Mouse (Mus musculus) cerebellum, adult 2 months (tissue): ENCODE measurements around the gene Olfr1406. TPM values are rescaled to one million over a fixed set of nuclear protein-coding genes. Genes with fewer than 3 reads are reported as not detected.

Experiments used
- DNase-seq, 2 experiments: peaks; one replicate each; pipeline ENCODE4 v3.0.0; 2021
- H3K27ac ChIP-seq: fragments of 200-500 bp; 2 replicates; pipeline ENCODE4 v1.5.1; 2012; ENCODE audit warnings: low read length, control low read depth, inconsistent platforms; ENCODE audit not compliant: insufficient read depth
- H3K27me3 ChIP-seq: fragments of 200-500 bp; 2 replicates; pipeline ENCODE4 v1.6.1; 2012; ENCODE audit warnings: inconsistent platforms, mild to moderate bottlenecking, low read length, moderate library complexity; ENCODE audit not compliant: control insufficient read depth, insufficient read depth
- H3K4me1 ChIP-seq: fragments of 200-500 bp; 2 replicates; pipeline ENCODE4 v1.6.1; 2011; ENCODE audit warnings: low read length; ENCODE audit not compliant: control insufficient read depth, insufficient read depth
- H3K4me3 ChIP-seq: fragments of 200-500 bp; replicated peaks from 2 replicates; pipeline ENCODE3; 2011; ENCODE audit warnings: mild to moderate bottlenecking, low read depth, low read length, control low read depth; ENCODE audit not compliant: insufficient read depth
- CTCF ChIP-seq: fragments of 200-500 bp; IDR thresholded peaks from 2 replicates; pipeline ENCODE4 v1.5.1; 2011; ENCODE audit warnings: low read depth, mild to moderate bottlenecking, control low read depth, low read length, moderate library complexity, borderline replicate concordance; ENCODE audit not compliant: insufficient read depth
- POLR2A ChIP-seq: fragments of 200-500 bp; IDR thresholded peaks from 2 replicates; pipeline ENCODE4 v1.6.1; 2011; ENCODE audit warnings: low read length, control low read depth, borderline replicate concordance; ENCODE audit not compliant: insufficient read depth
- WGBS: fragments of 180-500 bp; shearing (Covaris S2); methylation state at CpG from one replicate; pipeline ENCODE4 v1.1.7; 2018; 5-methylcytosine and 5-hydroxymethylcytosine counted together
- polyA plus RNA-seq: library from polyadenylated mRNA; depleted of rRNA; stranded (reverse); fragments of >200 nt; gene quantifications from 2 replicates; pipeline ENCODE4 v1.2.3, GENCODE M21; 2012; rRNA removed

Olfr1406 gene
- polyA plus RNA-seq, 1 experiment, result not detected

- no peak overlapping the region for H3K4me3 ChIP-seq
- DNase-seq, result no peak
- H3K27ac ChIP-seq, result no peak overlapping the region
- TF ChIP-seq POLR2A, result no peak
- TF ChIP-seq CTCF, result no peak
- no peaks in the 10 kb centered on the region for H3K4me1 ChIP-seq
- H3K27me3 ChIP-seq, result no peaks in the 10 kb centered on the region
Measured at GRCm38 (mm10) chr1:173174154-173174842, 16.1 kb downstream of the Olfr1406 start.

- Histone ChIP-seq H3K27ac (no peak within 1 kb of the TSS), H3K4me3 (no peak within 1 kb of the TSS), H3K4me1 (no peaks in the 10 kb centered on the region), H3K27me3 (no peaks in the 10 kb centered on the region)
- no peak for TF ChIP-seq CTCF
- TF ChIP-seq POLR2A, result no peak
- WGBS, result 71% methylated on average over 2 of the region's 2 CpGs
- no peak for DNase-seq
Measured at GRCm38 (mm10) chr1:173137274-173137673, 53.2 kb downstream of the Olfr1406 start, which contains the start of gene Olfr1408. Gene Olfr1408, minus strand, starts transcription at chr1:173137374.

Other genes with a start within 250 kb of the Olfr1406 start
- gene Olfr16, start 240.2 kb downstream of the Olfr1406 start, polyA plus RNA-seq, result not detected in 2 replicates
- not detected in 2 replicates for gene Olfr1408, start 53.3 kb downstream of the Olfr1406 start, polyA plus RNA-seq
- not detected in 2 replicates for gene Olfr218, start 7.2 kb upstream of the Olfr1406 start, polyA plus RNA-seq
- not detected in 2 replicates for gene Olfr1404, start 21.8 kb upstream of the Olfr1406 start, polyA plus RNA-seq
- gene Fcer1a, start 36.6 kb upstream of the Olfr1406 start, polyA plus RNA-seq, result not detected in 2 replicates
- not detected in 2 replicates for gene Olfr418, start 75.4 kb upstream of the Olfr1406 start, polyA plus RNA-seq
- gene Mptx2, start 87.1 kb upstream of the Olfr1406 start, polyA plus RNA-seq, result not detected in 2 replicates
- 250 and 253 TPM in 2 replicates for gene Ackr1, start 143.1 kb upstream of the Olfr1406 start, polyA plus RNA-seq
- 1.3 and 2.0 TPM in 2 replicates for gene Aim2, start 160.2 kb upstream of the Olfr1406 start, polyA plus RNA-seq
- gene Cadm3, start 177.1 kb upstream of the Olfr1406 start, polyA plus RNA-seq, result 979 and 1,062 TPM in 2 replicates